Mouse (Mus musculus) gonadal fat pad, adult 2 months (tissue): Measurements from ENCODE around the gene Unc80. TPM values are rescaled to one million over a fixed set of nuclear protein-coding genes. Genes with fewer than 3 reads are reported as not detected.

ENCODE experiments used
- DNase-seq: peaks from one replicate; pipeline ENCODE4 v3.0.0-alpha.2; 2012; ENCODE audit warnings: low read depth
- polyA plus RNA-seq: library from polyadenylated mRNA; depleted of rRNA; stranded (reverse); fragments of >200 nt; gene quantifications from 2 replicates; pipeline ENCODE4 v1.2.3, GENCODE M21; 2012; rRNA removed

The Unc80 gene
- polyA plus RNA-seq, 1 experiment: 0.04 TPM

DNA sequence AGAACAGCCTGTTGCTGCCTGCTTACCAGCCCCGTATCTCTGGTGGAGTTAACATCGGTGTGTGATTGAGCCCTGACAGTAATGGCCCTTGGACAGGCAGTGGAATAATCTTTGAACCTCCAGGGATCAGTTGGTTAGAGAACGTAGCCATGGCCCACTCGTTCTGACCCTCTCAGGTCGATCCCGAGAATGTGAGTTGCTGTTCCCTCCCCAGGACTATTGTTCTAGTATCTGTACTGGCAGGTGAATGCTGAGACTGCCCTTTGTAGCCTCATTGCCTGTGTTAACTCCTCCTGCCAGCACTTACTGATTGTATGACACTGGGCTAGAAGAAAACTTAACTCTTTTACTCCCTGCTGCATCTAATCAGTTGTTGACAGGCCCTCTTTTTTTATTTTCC, 236.4 kb downstream of the Unc80 start:
- DNase-seq: no peak

DNA sequence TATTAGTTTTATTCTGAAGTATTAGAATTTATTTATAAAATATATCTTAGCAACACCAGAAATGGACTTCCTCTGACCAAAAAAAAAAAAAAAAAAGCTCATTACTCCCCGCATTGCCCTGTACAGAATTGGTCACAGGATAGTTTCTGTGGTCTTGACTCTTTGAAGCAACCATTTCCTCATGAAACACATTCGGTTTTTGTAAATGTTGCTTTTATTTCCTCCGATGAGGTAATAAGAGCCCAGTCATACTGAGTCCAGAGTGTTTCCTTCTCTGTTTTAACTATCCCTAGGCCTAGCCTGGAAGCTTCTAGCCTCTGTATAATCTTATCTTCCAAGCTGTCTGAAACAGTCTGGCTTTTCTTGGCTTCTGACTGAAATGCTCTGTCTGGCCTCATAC, 244.7 kb downstream of the Unc80 start:
- no peak for DNase-seq

DNA sequence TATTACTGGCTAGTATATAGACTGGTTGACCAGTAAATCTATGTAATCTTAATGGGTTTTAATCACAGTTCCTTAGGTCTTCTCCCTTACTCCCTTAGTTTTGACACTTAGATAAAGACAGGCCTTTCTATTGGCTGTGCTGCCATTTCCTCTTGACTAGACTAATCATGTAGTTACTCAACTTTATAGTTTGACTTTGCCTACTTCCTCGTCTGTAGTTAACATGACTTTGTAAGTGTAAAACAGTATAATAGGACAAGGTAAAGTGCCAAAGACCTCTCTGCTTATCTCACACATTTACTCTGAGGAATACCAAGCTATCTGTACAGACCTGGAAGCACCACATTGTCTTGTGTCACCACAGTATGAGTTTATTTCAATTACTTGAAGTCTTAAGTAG, 262.4 kb downstream of the Unc80 start:
- no peak for DNase-seq

Other genes with a start within 250 kb of the Unc80 start
- gene Rpe, start 232.5 kb downstream of the Unc80 start, polyA plus RNA-seq: 22.7 and 24.7 TPM in 2 replicates